Mouse (Mus musculus) C2C12 (cell line): Measurements from ENCODE around the gene Det1. TPM values are rescaled to one million over a fixed set of nuclear protein-coding genes. Genes with fewer than 3 reads are reported as not detected.

ENCODE experiments used
- H3K27me3 ChIP-seq: one replicate; pipeline ENCODE4 v1.6.1; 2011; ENCODE audit not compliant: control insufficient read depth, insufficient read depth, insufficient read length
- H3K36me3 ChIP-seq: one replicate; pipeline ENCODE4 v1.6.1; 2011; ENCODE audit not compliant: control insufficient read depth, insufficient read depth
- H3K4me3 ChIP-seq: one replicate; pipeline ENCODE4 v1.5.1; 2011; ENCODE audit warnings: mild to moderate bottlenecking, control low read depth; ENCODE audit not compliant: poor library complexity, insufficient read depth, severe bottlenecking
- H3K79me2 ChIP-seq: one replicate; pipeline ENCODE4 v1.6.1; 2011; ENCODE audit not compliant: control insufficient read depth, insufficient read depth
- H3K79me3 ChIP-seq: one replicate; pipeline ENCODE4 v1.6.1; 2011; ENCODE audit warnings: low read depth, control low read depth
- H3ac ChIP-seq: one replicate; pipeline ENCODE3; 2011; ENCODE audit warnings: low read depth; ENCODE audit not compliant: control insufficient read depth, insufficient read length
- CEBPB ChIP-seq: IDR thresholded peaks from one replicate; pipeline ENCODE4 v1.6.1; 2011; ENCODE audit warnings: low read depth, mild to moderate bottlenecking, control low read depth, moderate library complexity
- CTCF ChIP-seq: IDR thresholded peaks from one replicate; pipeline ENCODE4 v1.5.1; 2011; ENCODE audit not compliant: control insufficient read depth, insufficient read depth, insufficient read length
- FOSL1 ChIP-seq: IDR thresholded peaks from one replicate; pipeline ENCODE4 v1.8.0; 2011; ENCODE audit warnings: mild to moderate bottlenecking, low read length; ENCODE audit not compliant: poor library complexity, insufficient read depth, severe bottlenecking
- MAX ChIP-seq: IDR thresholded peaks from one replicate; pipeline ENCODE4 v1.6.1; 2011; ENCODE audit warnings: mild to moderate bottlenecking, control low read depth
- MYOD1 ChIP-seq: IDR thresholded peaks from one replicate; pipeline ENCODE4 v1.6.1; 2011; ENCODE audit warnings: low read depth; ENCODE audit not compliant: control insufficient read depth, insufficient read length
- MYOG ChIP-seq: IDR thresholded peaks from one replicate; pipeline ENCODE4 v1.6.1; 2011; ENCODE audit not compliant: control insufficient read depth, insufficient read length; ENCODE audit errors: extremely low read depth
- USF1 ChIP-seq: IDR thresholded peaks from one replicate; pipeline ENCODE4 v1.6.1; 2011; ENCODE audit warnings: low read depth, mild to moderate bottlenecking, control low read depth, moderate library complexity
- polyA plus RNA-seq: library from polyadenylated mRNA; unstranded; fragments of >200 nt; fragmentation: generic; extraction: Trizol; gene quantifications from one replicate; pipeline ENCODE4 v1.2.1, GENCODE M21; 2012; ENCODE audit warnings: missing spikeins

The Det1 gene
- polyA plus RNA-seq, 1 experiment, result 13.1 TPM

DNA sequence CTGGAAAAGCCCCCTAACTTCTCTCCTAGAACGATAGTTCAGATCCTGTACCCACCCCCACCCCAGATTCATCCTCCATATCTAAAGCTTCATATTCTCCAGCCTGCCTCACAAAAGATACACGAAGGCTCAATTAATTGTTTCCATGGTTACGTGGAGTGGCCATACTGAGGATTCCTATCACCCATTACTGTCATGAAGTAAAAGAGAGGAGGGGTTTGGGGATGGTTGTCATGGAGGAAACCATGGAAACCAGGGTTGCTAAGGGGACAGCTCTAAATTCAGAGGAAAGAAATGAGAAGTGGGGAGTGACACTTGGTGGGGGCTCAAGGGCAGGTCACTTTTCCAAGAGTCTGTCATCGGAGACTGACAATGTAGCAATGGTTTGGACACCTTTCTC, 39.4 kb upstream of the Det1 start:
- H3K79me2 ChIP-seq, result no peaks in the 10 kb centered on the region
- H3ac ChIP-seq, result no peak overlapping the region
- no peaks in the 10 kb centered on the region for H3K79me3 ChIP-seq
- TF ChIP-seq MYOD1 (no peak), FOSL1 (no peak), CEBPB (no peak), CTCF (no peak), MAX (no peak), USF1 (no peak), MYOG (no peak)
- no peaks in the 10 kb centered on the region for H3K36me3 ChIP-seq
- no peak overlapping the region for H3K4me3 ChIP-seq
- peaks cover 59% of the 10 kb centered on the region for H3K27me3 ChIP-seq

DNA sequence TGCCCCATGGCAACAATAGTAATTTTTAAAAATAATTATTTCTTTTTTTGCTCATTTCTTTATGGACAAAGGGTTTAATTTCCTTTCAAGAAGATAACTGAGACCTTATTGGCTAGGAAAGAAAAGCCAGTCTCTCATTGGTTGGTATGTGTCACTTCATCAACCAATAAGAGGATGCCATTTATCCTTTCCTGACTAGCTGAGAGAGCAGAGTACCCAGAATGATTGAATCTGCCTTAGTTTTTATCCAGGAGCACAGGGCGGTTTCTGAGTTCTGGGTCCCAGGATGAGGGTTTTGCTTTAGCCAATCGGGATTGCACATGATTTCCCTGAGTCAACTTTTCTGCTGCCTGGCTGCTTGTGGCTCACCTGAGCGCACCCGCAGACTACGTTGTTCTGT, 38.3 kb upstream of the Det1 start:
- no peaks in the 10 kb centered on the region for H3K79me3 ChIP-seq
- TF ChIP-seq CEBPB (no peak), MYOD1 (no peak), FOSL1 (no peak), USF1 (no peak), CTCF (no peak), MAX (no peak)
- H3ac ChIP-seq, result no peak overlapping the region
- H3K79me2 ChIP-seq, result no peaks in the 10 kb centered on the region
- H3K4me3 ChIP-seq, result no peak overlapping the region
- no peaks in the 10 kb centered on the region for H3K36me3 ChIP-seq
- peaks cover 68% of the 10 kb centered on the region for H3K27me3 ChIP-seq

DNA sequence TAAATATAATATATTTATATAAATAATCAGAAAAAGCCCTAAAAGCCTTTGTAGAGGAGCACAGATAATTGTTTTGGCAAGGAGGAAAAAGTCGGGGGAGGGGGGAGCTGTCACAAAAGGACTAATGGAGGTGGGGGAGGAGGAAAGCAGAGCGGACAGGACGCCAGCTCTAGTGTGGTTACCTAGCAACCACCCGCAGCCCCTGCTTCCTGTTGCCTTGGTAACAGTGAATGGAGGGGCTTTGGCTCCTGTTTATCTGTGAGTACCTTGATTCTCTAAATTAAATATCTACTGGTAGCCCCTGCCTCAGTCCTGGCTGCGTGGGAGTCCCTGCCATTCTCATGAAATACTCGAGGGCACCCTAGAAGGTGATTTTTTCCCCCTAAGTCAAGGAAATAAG, 37.1 kb upstream of the Det1 start:
- no peak overlapping the region for H3ac ChIP-seq
- no peaks in the 10 kb centered on the region for H3K79me2 ChIP-seq
- peaks cover 68% of the 10 kb centered on the region for H3K27me3 ChIP-seq
- no peak for TF ChIP-seq FOSL1
- TF ChIP-seq CTCF, result no peak
- TF ChIP-seq MYOG, result no peak
- no peak for TF ChIP-seq MAX
- TF ChIP-seq CEBPB, result no peak
- no peak for TF ChIP-seq USF1
- TF ChIP-seq MYOD1, result no peak
- no peaks in the 10 kb centered on the region for H3K36me3 ChIP-seq
- no peaks in the 10 kb centered on the region for H3K79me3 ChIP-seq
- H3K4me3 ChIP-seq, result no peak overlapping the region

DNA sequence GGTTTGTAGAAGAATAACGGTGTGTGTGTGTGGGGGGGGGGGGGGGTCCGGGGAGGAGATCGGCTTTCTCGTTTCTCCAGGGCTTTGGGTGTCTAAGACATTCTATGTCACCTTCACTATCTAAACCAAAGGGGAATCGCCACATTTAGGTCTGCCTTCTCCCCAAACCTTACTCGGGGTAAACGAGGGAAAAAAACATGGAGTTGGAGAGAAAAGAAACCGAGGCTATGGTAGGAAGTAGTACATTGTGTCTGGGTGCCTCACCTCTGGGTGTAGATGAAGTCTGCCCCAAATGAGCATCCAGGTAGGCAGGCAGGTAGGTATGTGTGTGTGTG, 36.6 kb upstream of the Det1 start:
- Histone ChIP-seq H3K27me3 (peaks cover 69% of the 10 kb centered on the region), H3K79me3 (no peaks in the 10 kb centered on the region), H3K79me2 (no peaks in the 10 kb centered on the region), H3K36me3 (no peaks in the 10 kb centered on the region), H3ac (no peak overlapping the region), H3K4me3 (no peak overlapping the region)
- TF ChIP-seq CEBPB (no peak), MYOG (no peak), FOSL1 (no peak), MAX (no peak), USF1 (no peak), MYOD1 (no peak), CTCF (no peak)

DNA sequence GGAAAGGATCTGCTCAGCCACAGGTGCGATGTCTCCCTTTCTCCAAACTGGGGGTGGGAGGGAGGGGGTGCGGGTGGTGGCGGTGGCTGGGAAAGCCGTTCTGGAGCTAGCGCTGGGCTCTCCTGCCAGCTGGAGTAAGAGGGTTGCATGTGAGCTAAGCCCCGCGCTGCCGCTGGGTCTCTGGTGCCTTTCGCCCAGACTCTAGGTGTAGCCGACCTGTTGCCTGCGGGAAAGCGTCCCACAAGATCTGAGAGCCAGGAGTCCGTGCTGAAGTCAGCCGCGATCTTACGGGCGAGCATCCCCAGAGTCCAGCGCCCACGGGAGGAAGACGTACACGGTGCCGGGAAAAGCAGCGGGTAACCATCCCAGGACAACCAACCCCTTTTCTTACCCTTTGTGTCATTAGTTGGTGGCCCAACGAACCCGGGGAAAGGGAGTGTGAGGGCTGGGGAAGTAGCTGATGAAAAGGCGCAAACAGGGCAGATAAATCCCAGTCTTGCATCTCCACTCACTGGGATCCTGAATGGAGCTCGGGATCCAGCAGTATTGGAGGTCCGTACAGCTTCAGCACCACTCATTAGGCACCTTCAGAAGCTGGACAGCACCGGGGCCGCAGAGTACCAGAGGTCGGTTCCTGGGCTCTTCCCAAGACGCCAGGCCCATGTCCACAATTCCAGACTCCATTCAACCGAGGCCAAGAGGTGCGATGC, 36.1 kb upstream of the Det1 start:
- TF ChIP-seq MAX (no peak), USF1 (no peak), FOSL1 (no peak), CEBPB (no peak)
- no peaks in the 10 kb centered on the region for H3K79me2 ChIP-seq
- no peak overlapping the region for H3ac ChIP-seq
- H3K27me3 ChIP-seq, result peaks cover 69% of the 10 kb centered on the region
- no peaks in the 10 kb centered on the region for H3K36me3 ChIP-seq
- H3K79me3 ChIP-seq, result no peaks in the 10 kb centered on the region
- H3K4me3 ChIP-seq, result no peak overlapping the region

DNA sequence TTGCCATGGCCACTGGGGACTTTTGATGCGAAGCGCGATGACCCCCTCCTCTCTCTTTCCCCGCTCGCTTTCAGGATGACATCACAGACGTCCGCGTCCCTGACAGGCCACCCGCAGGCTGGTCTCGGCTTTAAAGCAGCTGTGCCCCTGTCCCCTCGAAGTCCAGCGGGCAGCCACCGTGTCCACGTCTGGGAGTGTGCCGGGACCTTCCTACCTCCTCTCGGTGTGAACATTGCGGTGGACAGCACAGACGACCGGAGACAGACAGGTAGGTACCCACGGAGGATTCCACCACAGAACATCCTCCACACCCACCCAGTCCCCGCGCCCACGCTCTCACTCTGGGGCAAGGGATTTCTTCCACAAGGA, 35.4 kb upstream of the Det1 start:
- Histone ChIP-seq H3K79me3 (no peaks in the 10 kb centered on the region), H3K4me3 (no peak overlapping the region), H3K79me2 (no peaks in the 10 kb centered on the region), H3K27me3 (peaks cover 64% of the 10 kb centered on the region), H3ac (no peak overlapping the region), H3K36me3 (no peaks in the 10 kb centered on the region)
- TF ChIP-seq FOSL1 (no peak), CEBPB (no peak), MYOD1 (no peak), MYOG (no peak), MAX (no peak), CTCF (no peak), USF1 (no peak)
